Comparison of ENCODE assay signal across 8 mouse cellular contexts in the genomic region with DNA sequence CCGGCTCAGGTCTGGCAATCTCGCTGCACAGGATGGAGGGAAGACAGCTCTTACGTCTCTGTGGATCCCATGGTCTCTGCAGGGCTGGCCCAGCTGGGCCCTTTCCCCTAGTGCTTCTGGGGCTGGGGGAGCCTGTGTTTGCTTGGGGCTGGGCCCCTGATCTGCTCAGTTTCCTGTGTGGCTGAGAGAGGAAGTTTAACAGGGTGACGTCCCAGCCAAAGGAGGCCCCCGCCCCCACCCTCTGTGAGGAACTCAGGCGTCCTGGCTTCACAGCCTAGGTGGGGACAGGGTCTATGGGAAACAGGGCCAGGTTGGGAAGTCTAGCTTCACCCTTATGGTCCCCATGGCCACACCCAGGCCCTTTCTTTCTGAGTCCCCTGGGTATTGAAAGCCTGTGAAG. TPM values are rescaled to one million over a fixed set of nuclear protein-coding genes. Genes with fewer than 3 reads are reported as not detected.
DNase-seq lines count a peak whose midpoint lies in the region; ATAC-seq and TF ChIP-seq lines count a peak whose summit lies in the region.

A gene (minus strand): TSS at position 179 of the 400 bp plus-strand sequence.

- peaks cover 2% of the 10 kb centered on the region; the same call in 1 of the 2 replicates for H3K4me1 ChIP-seq in hindbrain, embryonic 13.5 days (replicated peaks)
- no peaks in the 10 kb centered on the region for H3K4me1 ChIP-seq in hindbrain, postnatal 0 days (ENCODE audit: insufficient read depth, low read length)
- no peaks in the 10 kb centered on the region for H3K4me1 ChIP-seq in forebrain, postnatal 0 days (ENCODE audit: insufficient read depth)
- no peaks in the 10 kb centered on the region for H3K4me1 ChIP-seq in lung, embryonic 16.5 days (replicated peaks; ENCODE audit: control insufficient read depth, insufficient read depth, low read length)
- peaks cover 10% of the 10 kb centered on the region; the same call in 1 of the 2 replicates for H3K4me1 ChIP-seq in stomach, embryonic 15.5 days

- no peak for TF ChIP-seq CTCF in hindbrain, postnatal 0 days (IDR thresholded peaks at IDR 0.05; ENCODE audit: low read depth)
- no peak for TF ChIP-seq CTCF in forebrain, postnatal 0 days (IDR thresholded peaks at IDR 0.05; ENCODE audit: low read depth)
- TF ChIP-seq CTCF in layer of hippocampus, adult 2 months (conservative IDR thresholded peaks at IDR 0.05): no peak
- TF ChIP-seq CTCF in left cerebral cortex, adult 2 months (IDR thresholded peaks at IDR 0.05): no peak

- peaks cover 34% of the 10 kb centered on the region for H3K36me3 ChIP-seq in hindbrain, embryonic 13.5 days
- peaks cover 12% of the 10 kb centered on the region; the same call in 1 of the 2 replicates for H3K36me3 ChIP-seq in hindbrain, postnatal 0 days (ENCODE audit: insufficient read depth, low read length)
- peaks cover 30% of the 10 kb centered on the region for H3K36me3 ChIP-seq in forebrain, postnatal 0 days (ENCODE audit: insufficient read depth)
- H3K36me3 ChIP-seq in lung, embryonic 16.5 days (ENCODE audit: control insufficient read depth, insufficient read depth, low read length): no peaks in the 10 kb centered on the region
- no peaks in the 10 kb centered on the region for H3K36me3 ChIP-seq in stomach, embryonic 15.5 days

- no peaks in the 10 kb centered on the region for H3K27me3 ChIP-seq in hindbrain, embryonic 13.5 days
- no peaks in the 10 kb centered on the region for H3K27me3 ChIP-seq in hindbrain, postnatal 0 days (ENCODE audit: insufficient read depth, low read length)
- H3K27me3 ChIP-seq in forebrain, postnatal 0 days (ENCODE audit: insufficient read depth, low read length): no peaks in the 10 kb centered on the region
- H3K27me3 ChIP-seq in lung, embryonic 16.5 days (ENCODE audit: control insufficient read depth, insufficient read depth, low read depth, low read length): no peaks in the 10 kb centered on the region
- H3K27me3 ChIP-seq in stomach, embryonic 15.5 days (replicated peaks): no peaks in the 10 kb centered on the region

- ATAC-seq in hindbrain, embryonic 13.5 days (ENCODE audit: low FRiP score): 0 out of 2 replicates have a peak, but pooled peaks have one; percentile 22
- ATAC-seq in hindbrain, postnatal 0 days: no peak
- peak; percentile 10; the same call in 1 of the 2 replicates for ATAC-seq in forebrain, postnatal 0 days
- peak; percentile 61 for ATAC-seq in lung, embryonic 16.5 days (ENCODE audit: low read depth)
- no peak for ATAC-seq in stomach, embryonic 15.5 days (ENCODE audit: insufficient read depth, low FRiP score, low read depth)
- no peak for ATAC-seq in erythroid progenitor cell, adult 5-6 weeks (replicated peaks; ENCODE audit: low FRiP score, poor library complexity, severe bottlenecking)

- no peak within 1 kb of the TSS for H3K27ac ChIP-seq in hindbrain, embryonic 13.5 days
- no peak within 1 kb of the TSS for H3K27ac ChIP-seq in hindbrain, postnatal 0 days
- H3K27ac ChIP-seq in forebrain, postnatal 0 days (ENCODE audit: low read depth, low read length): 0 out of 2 replicates have a peak within 1 kb of the TSS, but pooled peaks have one; percentile 15
- no peak within 1 kb of the TSS for H3K27ac ChIP-seq in lung, embryonic 16.5 days (ENCODE audit: low read length)
- H3K27ac ChIP-seq in stomach, embryonic 15.5 days: 0 out of 2 replicates have a peak within 1 kb of the TSS, but pooled peaks have one; percentile 26
- H3K27ac ChIP-seq in layer of hippocampus, adult 2 months: no peak within 1 kb of the TSS
- H3K27ac ChIP-seq in left cerebral cortex, adult 2 months: no peak within 1 kb of the TSS

- H3K4me2 ChIP-seq in hindbrain, embryonic 13.5 days: no peak within 1 kb of the TSS
- H3K4me2 ChIP-seq in hindbrain, postnatal 0 days (ENCODE audit: low read depth, low read length): no peak within 1 kb of the TSS
- no peak within 1 kb of the TSS for H3K4me2 ChIP-seq in forebrain, postnatal 0 days (ENCODE audit: low read depth)
- H3K4me2 ChIP-seq in lung, embryonic 16.5 days (ENCODE audit: low read depth, low read length): no peak within 1 kb of the TSS
- peak within 1 kb of the TSS; percentile 10; the same call in 1 of the 2 replicates for H3K4me2 ChIP-seq in stomach, embryonic 15.5 days

- no peak within 1 kb of the TSS for H3K4me3 ChIP-seq in hindbrain, embryonic 13.5 days
- no peak within 1 kb of the TSS for H3K4me3 ChIP-seq in hindbrain, postnatal 0 days (ENCODE audit: low read length)
- no peak within 1 kb of the TSS for H3K4me3 ChIP-seq in forebrain, postnatal 0 days (ENCODE audit: low read depth, low read length)
- H3K4me3 ChIP-seq in lung, embryonic 16.5 days (ENCODE audit: low read length): no peak within 1 kb of the TSS
- no peak within 1 kb of the TSS for H3K4me3 ChIP-seq in stomach, embryonic 15.5 days (replicated peaks)
- no peak within 1 kb of the TSS for H3K4me3 ChIP-seq in layer of hippocampus, adult 2 months
- no peak within 1 kb of the TSS for H3K4me3 ChIP-seq in left cerebral cortex, adult 2 months

- DNase-seq in hindbrain, postnatal 0 days (ENCODE audit: low spot score): no peak
- no peak for DNase-seq in forebrain, postnatal 0 days
- DNase-seq in layer of hippocampus, adult 2 months (ENCODE audit: low spot score in 2 of 2): no peak
- no peak for DNase-seq in left cerebral cortex, adult 2 months (ENCODE audit: extremely low spot score in 1 of 2, low spot score in 2 of 2)

- WGBS in hindbrain, embryonic 13.5 days: 60% methylated on average over 6 of the region's 6 CpGs
- 60% methylated on average over 6 of the region's 6 CpGs for WGBS in hindbrain, postnatal 0 days
- 63% methylated on average over 6 of the region's 6 CpGs for WGBS in forebrain, postnatal 0 days
- 29% methylated on average over 6 of the region's 6 CpGs for WGBS in lung, embryonic 16.5 days
- WGBS in stomach, embryonic 15.5 days: 37% methylated on average over 6 of the region's 6 CpGs

- intact Hi-C loops in left cerebral cortex, adult 2 months (cut with DNase I): no loop called here

- no peak within 1 kb of the TSS for H3K9ac ChIP-seq in hindbrain, embryonic 13.5 days
- no peak within 1 kb of the TSS for H3K9ac ChIP-seq in hindbrain, postnatal 0 days (replicated peaks; ENCODE audit: low read length)
- H3K9ac ChIP-seq in forebrain, postnatal 0 days: no peak within 1 kb of the TSS
- peak within 1 kb of the TSS; percentile 34; the same call in 1 of the 2 replicates for H3K9ac ChIP-seq in lung, embryonic 16.5 days (ENCODE audit: low read length)
- H3K9ac ChIP-seq in stomach, embryonic 15.5 days: no peak within 1 kb of the TSS

- H3K9me3 ChIP-seq in hindbrain, embryonic 13.5 days: no peaks in the 10 kb centered on the region
- no peaks in the 10 kb centered on the region for H3K9me3 ChIP-seq in hindbrain, postnatal 0 days (ENCODE audit: low read length)
- H3K9me3 ChIP-seq in forebrain, postnatal 0 days (ENCODE audit: low read length): no peaks in the 10 kb centered on the region
- H3K9me3 ChIP-seq in lung, embryonic 16.5 days (ENCODE audit: control insufficient read depth, low read length): no peaks in the 10 kb centered on the region
- H3K9me3 ChIP-seq in stomach, embryonic 15.5 days: no peaks in the 10 kb centered on the region

RNA-seq across cellular contexts. Expression of the gene that starts here (rescaled TPM):
- 4.0 and 4.3 TPM in 2 replicates for polyA plus RNA-seq in hindbrain, embryonic 13.5 days (2015; fragmentation: Nextera tagmentation; extraction: Ambion mirVana)
- 1.5 and 3.8 TPM in 2 replicates for total RNA-seq in hindbrain, postnatal 0 days (2014; rRNA removed)
- polyA plus RNA-seq in hindbrain, postnatal 0 days (2015; fragmentation: Nextera tagmentation; extraction: Ambion mirVana): 2.8 and 3.0 TPM in 2 replicates
- 0.92 and 1.00 TPM in 2 replicates for total RNA-seq in forebrain, postnatal 0 days (2014; rRNA removed)
- polyA plus RNA-seq in forebrain, postnatal 0 days (2015; fragmentation: Nextera tagmentation; extraction: Ambion mirVana): 1.4 and 1.9 TPM in 2 replicates
- polyA plus RNA-seq in lung, embryonic 16.5 days (2015; fragmentation: Nextera tagmentation; extraction: Ambion mirVana): 5.4 and 5.8 TPM in 2 replicates
- 6.3 and 8.2 TPM in 2 replicates for polyA plus RNA-seq in stomach, embryonic 15.5 days (2015; fragmentation: Nextera tagmentation; extraction: Ambion mirVana)
- 1 to 10 TPM; 1.4 to 2.0 TPM for total RNA-seq in layer of hippocampus, adult 2 months (2021)
- 6.1 and 12.2 TPM in 2 replicates for total RNA-seq in erythroid progenitor cell, adult 5-6 weeks (2015; ENCODE audit: low replicate concordance)
- 2.6 and 4.5 TPM in 2 replicates for total RNA-seq in erythroid progenitor cell, adult 5-6 weeks (2017; ENCODE audit: low replicate concordance)
- 1 to 10 TPM; 1.0 to 1.5 TPM for total RNA-seq in left cerebral cortex, adult 2 months (2021)

Comparison
In these comparisons a context has a peak if more than half of its experiments do, and no peak if none do; other contexts are left out.
1. ATAC-seq: peak in hindbrain, embryonic 13.5 days (single experiment), forebrain, postnatal 0 days (single experiment) and lung, embryonic 16.5 days (single experiment); none in hindbrain, postnatal 0 days (single experiment), stomach, embryonic 15.5 days (single experiment) and erythroid progenitor cell, adult 5-6 weeks (single experiment).
2. H3K27ac ChIP-seq: peak in forebrain, postnatal 0 days (single experiment) and stomach, embryonic 15.5 days (single experiment); none in hindbrain, embryonic 13.5 days (single experiment), hindbrain, postnatal 0 days (single experiment), lung, embryonic 16.5 days (single experiment), layer of hippocampus, adult 2 months (single experiment) and left cerebral cortex, adult 2 months (single experiment).